Mouse (Mus musculus): ENCODE measurements around the gene Pex11a. TPM values are rescaled to one million over a fixed set of nuclear protein-coding genes. Genes with fewer than 3 reads are reported as not detected.

The Pex11a gene
- polyA plus RNA-seq, 1 experiment from 2014 or later = 8.3 TPM

DNA sequence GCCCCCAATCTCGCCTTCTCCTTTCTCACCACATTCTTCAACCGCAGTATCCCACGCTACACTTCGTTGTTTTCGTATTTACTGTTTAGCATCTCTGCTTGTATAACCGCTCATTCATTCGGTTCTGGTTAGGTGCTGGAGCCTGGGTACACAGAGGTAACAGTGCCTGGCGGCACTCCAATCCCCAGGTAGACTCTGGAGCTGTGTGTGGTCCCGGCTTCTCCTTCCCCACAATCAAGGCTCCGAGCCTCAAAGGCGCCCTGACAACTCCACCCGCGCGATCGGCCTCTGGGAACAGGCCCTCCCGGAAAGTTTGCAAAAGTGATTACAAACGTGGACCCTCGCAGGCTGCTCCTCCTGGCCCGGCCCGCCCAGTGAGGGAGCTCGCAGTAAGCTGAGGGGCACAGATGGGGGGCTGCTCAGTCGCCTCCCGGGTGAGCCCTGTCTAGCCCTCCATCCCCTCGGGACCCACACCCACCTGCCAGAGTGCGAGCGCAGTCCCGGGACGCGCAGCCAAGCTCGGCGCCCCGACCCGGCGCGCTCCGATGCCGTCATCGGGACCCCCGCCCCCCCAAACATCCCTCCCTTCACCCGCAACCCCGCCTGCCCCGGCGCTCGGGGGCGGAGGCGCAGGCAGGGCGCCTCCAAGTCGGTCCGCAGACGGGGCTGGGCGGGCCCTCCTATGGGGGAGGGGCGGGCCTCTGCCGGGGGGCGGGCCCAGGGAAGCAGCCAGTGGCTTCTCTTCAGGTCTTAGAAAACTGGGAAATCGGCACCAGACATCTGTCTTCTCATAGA, 27.5 kb downstream of the Pex11a start, which contains the start of gene Kif7:
Kif7 (minus strand) TSS at position 534 of the 795 bp plus-strand sequence.
- no peaks in the 10 kb centered on the region for H3K27me3 ChIP-seq (ENCODE audit: control insufficient read depth, insufficient read depth, low read length)
- no peak within 1 kb of the TSS for H3K27ac ChIP-seq (replicated peaks; ENCODE audit: low read depth, low read length)
- WGBS = under 1% methylated on average over 53 of the region's 55 CpGs

DNA sequence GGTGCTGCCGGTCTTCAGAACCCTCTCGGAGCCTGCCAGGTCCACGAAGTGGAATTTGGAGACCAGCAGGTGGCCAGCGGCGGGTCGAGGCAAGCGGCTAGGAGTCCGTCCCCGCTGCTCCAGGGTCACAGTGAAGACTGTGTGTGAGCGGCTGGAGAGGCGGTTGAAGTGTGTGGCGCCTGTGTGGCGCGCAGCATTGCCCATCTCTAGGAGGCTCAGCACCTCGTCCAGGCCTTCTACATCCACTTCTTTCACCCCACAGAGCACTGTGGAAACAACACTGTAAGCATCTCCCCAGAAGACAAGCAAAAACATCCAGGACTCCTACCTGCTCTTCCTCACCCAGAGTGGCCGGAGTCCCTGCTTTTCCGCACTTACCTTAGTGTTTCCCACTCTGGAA, 32.1 kb downstream of the Pex11a start:
- DNase-seq (ENCODE audit: low spot score) = no peak
- Histone ChIP-seq H3K4me2 (ENCODE audit: low read depth, low read length) (no peak overlapping the region), H3K9me3 (replicated peaks; ENCODE audit: control insufficient read depth, low read length) (no peaks in the 10 kb centered on the region), H3K27me3 (ENCODE audit: control insufficient read depth, insufficient read depth, low read length) (no peaks in the 10 kb centered on the region), H3K27ac (replicated peaks; ENCODE audit: low read depth, low read length) (no peak overlapping the region), H3K36me3 (replicated peaks; ENCODE audit: control insufficient read depth, insufficient read depth, low read depth, low read length) (peaks cover 3% of the 10 kb centered on the region), H3K9ac (replicated peaks; ENCODE audit: low read length) (no peak overlapping the region), H3K4me3 (ENCODE audit: low read depth, low read length) (no peak overlapping the region), H3K4me1 (ENCODE audit: control insufficient read depth, insufficient read depth, low read length) (no peaks in the 10 kb centered on the region)
- ATAC-seq (replicated peaks; ENCODE audit: insufficient number of reproducible peaks, low FRiP score, low TSS enrichment, low read depth) = no peak
- 36% methylated on average over 17 of the region's 17 CpGs for WGBS

More for the DNA sequence above, 27.5 kb downstream of the Pex11a start, which contains the start of gene Kif7:
- Histone ChIP-seq H3K36me3 (replicated peaks; ENCODE audit: control insufficient read depth, insufficient read depth, low read depth, low read length) (no peaks in the 10 kb centered on the region), H3K4me2 (ENCODE audit: low read depth, low read length) (peak within 1 kb of the TSS; percentile 81), H3K9ac (replicated peaks; ENCODE audit: low read length) (peak within 1 kb of the TSS; percentile 76), H3K4me3 (ENCODE audit: low read depth, low read length) (peak within 1 kb of the TSS; percentile 76), H3K4me1 (ENCODE audit: control insufficient read depth, insufficient read depth, low read length) (no peaks in the 10 kb centered on the region), H3K9me3 (replicated peaks; ENCODE audit: control insufficient read depth, low read length) (no peaks in the 10 kb centered on the region)
- ATAC-seq (replicated peaks; ENCODE audit: insufficient number of reproducible peaks, low FRiP score, low TSS enrichment, low read depth) (peak; percentile 85), DNase-seq (ENCODE audit: low spot score) (peak; percentile 93)

DNA sequence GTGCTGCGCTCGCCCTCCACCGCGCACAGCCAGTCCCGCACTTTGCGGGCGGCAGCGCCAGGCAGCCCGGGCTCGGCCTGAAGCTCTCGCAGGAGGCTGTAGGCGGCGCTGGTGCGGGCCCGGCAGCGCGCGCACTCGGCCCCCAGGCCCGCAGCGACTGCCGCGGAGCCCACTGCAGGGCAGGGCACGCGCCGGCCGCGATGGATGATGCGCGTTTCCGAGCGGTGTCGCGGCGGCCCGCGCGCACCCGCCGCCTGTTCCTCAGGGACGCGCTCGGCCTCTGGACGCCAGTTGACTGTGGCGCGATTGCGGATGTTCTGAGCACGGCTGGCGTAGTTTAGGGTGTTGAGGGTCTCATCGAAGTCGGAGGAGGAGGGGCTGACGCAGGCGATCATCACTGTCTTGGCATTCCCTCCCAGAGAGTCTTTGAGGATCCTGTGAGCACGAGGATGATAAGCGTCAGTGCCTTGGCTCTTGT, 32.8 kb downstream of the Pex11a start:
- Histone ChIP-seq H3K9ac (replicated peaks; ENCODE audit: low read length) (peak overlapping the region; percentile 57), H3K27me3 (ENCODE audit: control insufficient read depth, insufficient read depth, low read length) (no peaks in the 10 kb centered on the region), H3K4me1 (ENCODE audit: control insufficient read depth, insufficient read depth, low read length) (no peaks in the 10 kb centered on the region), H3K27ac (replicated peaks; ENCODE audit: low read depth, low read length) (no peak overlapping the region), H3K4me2 (ENCODE audit: low read depth, low read length) (peak overlapping the region; percentile 78), H3K4me3 (ENCODE audit: low read depth, low read length) (peak overlapping the region; percentile 39), H3K9me3 (replicated peaks; ENCODE audit: control insufficient read depth, low read length) (no peaks in the 10 kb centered on the region), H3K36me3 (replicated peaks; ENCODE audit: control insufficient read depth, insufficient read depth, low read depth, low read length) (peaks cover 3% of the 10 kb centered on the region)
- under 1% methylated on average over 53 of the region's 55 CpGs for WGBS
- peak; percentile 69 for ATAC-seq (replicated peaks; ENCODE audit: insufficient number of reproducible peaks, low FRiP score, low TSS enrichment, low read depth)
- peak; percentile 81 for DNase-seq (ENCODE audit: low spot score)

DNA sequence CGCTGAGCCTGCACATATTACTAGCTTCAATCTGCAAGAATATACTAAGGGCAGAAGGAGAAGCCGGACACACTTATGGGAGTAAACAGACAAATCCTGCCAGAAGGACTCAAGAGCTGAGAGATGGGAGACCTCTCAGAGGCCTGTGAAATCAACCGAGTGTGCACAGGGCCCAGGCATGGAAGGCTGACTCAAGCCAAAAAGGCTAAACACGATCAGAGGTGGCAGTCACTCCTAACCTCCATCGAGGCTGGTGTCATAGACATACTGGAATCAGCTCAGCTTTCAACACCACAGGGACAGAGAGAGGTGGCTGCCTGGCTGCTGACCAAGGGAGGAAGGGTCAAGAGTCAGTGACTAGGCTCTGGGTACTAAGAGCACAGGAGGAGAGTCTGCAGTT, 37.7 kb downstream of the Pex11a start:
- no peak overlapping the region for H3K4me2 ChIP-seq (ENCODE audit: low read depth, low read length)
- H3K27ac ChIP-seq (replicated peaks; ENCODE audit: low read depth, low read length) = no peak overlapping the region
- 89% methylated on average over 5 of the region's 5 CpGs for WGBS
- H3K4me1 ChIP-seq (ENCODE audit: control insufficient read depth, insufficient read depth, low read length) = no peaks in the 10 kb centered on the region
- H3K4me3 ChIP-seq (ENCODE audit: low read depth, low read length) = no peak overlapping the region
- ATAC-seq (replicated peaks; ENCODE audit: insufficient number of reproducible peaks, low FRiP score, low TSS enrichment, low read depth) = no peak
- no peaks in the 10 kb centered on the region for H3K27me3 ChIP-seq (ENCODE audit: control insufficient read depth, insufficient read depth, low read length)
- no peaks in the 10 kb centered on the region for H3K9me3 ChIP-seq (replicated peaks; ENCODE audit: control insufficient read depth, low read length)
- H3K36me3 ChIP-seq (replicated peaks; ENCODE audit: control insufficient read depth, insufficient read depth, low read depth, low read length) = peaks cover 8% of the 10 kb centered on the region
- no peak overlapping the region for H3K9ac ChIP-seq (replicated peaks; ENCODE audit: low read length)
- no peak for DNase-seq (ENCODE audit: low spot score)

- Histone ChIP-seq H3K4me1 (ENCODE audit: control insufficient read depth, insufficient read depth, low read length) (no peaks in the 10 kb centered on the region), H3K4me3 (ENCODE audit: low read depth, low read length) (no peak overlapping the region), H3K27me3 (ENCODE audit: control insufficient read depth, insufficient read depth, low read length) (no peaks in the 10 kb centered on the region), H3K9ac (replicated peaks; ENCODE audit: low read length) (no peak overlapping the region), H3K27ac (replicated peaks; ENCODE audit: low read depth, low read length) (no peak overlapping the region), H3K9me3 (replicated peaks; ENCODE audit: control insufficient read depth, low read length) (no peaks in the 10 kb centered on the region), H3K36me3 (replicated peaks; ENCODE audit: control insufficient read depth, insufficient read depth, low read depth, low read length) (peaks cover 14% of the 10 kb centered on the region), H3K4me2 (ENCODE audit: low read depth, low read length) (no peak overlapping the region)
- ATAC-seq (replicated peaks; ENCODE audit: insufficient number of reproducible peaks, low FRiP score, low TSS enrichment, low read depth) (no peak), DNase-seq (ENCODE audit: low spot score) (no peak)
- WGBS = 89% methylated on average over 16 of the region's 16 CpGs
These were observed 40.2 kb downstream of the Pex11a start for GRCm38 (mm10) chr7:79702755-79703154.

- H3K27me3 ChIP-seq (ENCODE audit: control insufficient read depth, insufficient read depth, low read length) = no peaks in the 10 kb centered on the region
- H3K9ac ChIP-seq (replicated peaks; ENCODE audit: low read length) = no peak overlapping the region
- peaks cover 22% of the 10 kb centered on the region for H3K36me3 ChIP-seq (replicated peaks; ENCODE audit: control insufficient read depth, insufficient read depth, low read depth, low read length)
- no peak overlapping the region for H3K4me3 ChIP-seq (ENCODE audit: low read depth, low read length)
- H3K4me2 ChIP-seq (ENCODE audit: low read depth, low read length) = no peak overlapping the region
- no peaks in the 10 kb centered on the region for H3K9me3 ChIP-seq (replicated peaks; ENCODE audit: control insufficient read depth, low read length)
- no peak overlapping the region for H3K27ac ChIP-seq (replicated peaks; ENCODE audit: low read depth, low read length)
- ATAC-seq (replicated peaks; ENCODE audit: insufficient number of reproducible peaks, low FRiP score, low TSS enrichment, low read depth) (no peak), DNase-seq (ENCODE audit: low spot score) (no peak)
- H3K4me1 ChIP-seq (ENCODE audit: control insufficient read depth, insufficient read depth, low read length) = no peaks in the 10 kb centered on the region
- WGBS = 83% methylated on average over 8 of the region's 8 CpGs
These were observed 46.4 kb downstream of the Pex11a start for GRCm38 (mm10) chr7:79696495-79696894.

Other genes with a start within 250 kb of the Pex11a start
- 0.53 and 0.67 TPM in 2 replicates for gene Rhcg, start 125.5 kb downstream of the Pex11a start, polyA plus RNA-seq (2014; fragmentation: Nextera tagmentation; extraction: Ambion mirVana)
- 15.3 and 16.3 TPM in 2 replicates for gene Ticrr, start 82.9 kb downstream of the Pex11a start, polyA plus RNA-seq (2014; fragmentation: Nextera tagmentation; extraction: Ambion mirVana)
- gene Kif7, start 27.4 kb downstream of the Pex11a start, polyA plus RNA-seq (2014; fragmentation: Nextera tagmentation; extraction: Ambion mirVana) = 4.5 TPM in 2 replicates
- not detected in 2 replicates for gene Plin1, start 10.2 kb downstream of the Pex11a start, polyA plus RNA-seq (2014; fragmentation: Nextera tagmentation; extraction: Ambion mirVana)
- 0.21 and 0.42 TPM in 2 replicates for gene Wdr93, start within 50 bp of the Pex11a start, polyA plus RNA-seq (2014; fragmentation: Nextera tagmentation; extraction: Ambion mirVana)
- gene Mesp1, start 50.7 kb upstream of the Pex11a start, polyA plus RNA-seq (2014; fragmentation: Nextera tagmentation; extraction: Ambion mirVana) = 0.17 TPM in 1 of 2 replicates, not detected in the other
- gene Mesp2, start 67.6 kb upstream of the Pex11a start, polyA plus RNA-seq (2014; fragmentation: Nextera tagmentation; extraction: Ambion mirVana) = 0.53 TPM in 1 of 2 replicates, not detected in the other
- gene Anpep, start 117.9 kb upstream of the Pex11a start, polyA plus RNA-seq (2014; fragmentation: Nextera tagmentation; extraction: Ambion mirVana) = 7.5 and 7.9 TPM in 2 replicates
- gene Ap3s2, start 177.5 kb upstream of the Pex11a start, polyA plus RNA-seq (2014; fragmentation: Nextera tagmentation; extraction: Ambion mirVana) = 49.4 and 61.2 TPM in 2 replicates
- gene Arpin, start 192.2 kb upstream of the Pex11a start, polyA plus RNA-seq (2014; fragmentation: Nextera tagmentation; extraction: Ambion mirVana) = 20.6 and 23.1 TPM in 2 replicates

All from embryonic facial prominence, embryonic 11.5 days (tissue).